Mouse (Mus musculus): ENCODE data around the gene Tnfrsf9. TPM values are rescaled to one million over a fixed set of nuclear protein-coding genes. Genes with fewer than 3 reads are reported as not detected.

Gene Tnfrsf9
- polyA plus RNA-seq, 1 experiment from 2014 or later = 0.33 TPM

DNA sequence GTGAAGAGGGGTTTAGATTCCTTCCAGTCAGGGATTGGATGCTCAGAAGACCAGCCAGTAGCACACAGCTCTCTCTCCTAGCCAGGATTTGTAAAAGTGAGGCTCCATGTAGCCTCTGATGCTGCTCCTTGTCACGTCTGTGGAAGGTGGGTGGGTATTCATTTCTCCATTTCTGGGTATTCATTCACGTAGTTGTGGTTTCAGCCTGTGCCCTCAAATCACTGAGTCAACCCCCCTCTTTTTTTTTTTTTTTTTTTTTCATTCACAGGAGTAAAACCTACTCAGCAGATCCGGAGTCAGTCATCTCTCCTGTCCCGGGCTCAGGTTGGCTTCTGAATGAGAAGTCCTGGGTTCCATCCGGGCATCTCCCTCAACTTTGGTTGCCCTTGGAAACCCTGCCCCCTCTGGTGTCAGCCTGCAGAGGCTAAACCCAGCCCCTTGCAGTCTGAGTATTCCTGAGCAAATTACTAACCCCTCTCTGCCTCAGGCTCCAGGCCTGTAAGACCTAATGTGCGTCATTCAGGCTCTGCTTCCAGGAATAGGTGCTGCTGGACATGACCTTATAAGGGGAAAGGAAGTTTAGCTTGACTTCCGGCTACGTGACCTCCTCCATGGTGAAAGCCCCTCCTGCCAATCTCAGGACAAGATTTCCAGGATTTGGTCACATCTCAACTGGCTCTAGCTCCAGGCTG lies 3.1 kb downstream of the Tnfrsf9 start:
- H3K9me3 ChIP-seq (ENCODE audit: low read length) = no peaks in the 10 kb centered on the region
- H3K27ac ChIP-seq (ENCODE audit: low read depth) = 0 out of 2 replicates have a peak overlapping the region, but pooled peaks have one; percentile 48
- no peaks in the 10 kb centered on the region for H3K36me3 ChIP-seq (replicated peaks; ENCODE audit: insufficient read depth, low read length)
- 57% methylated on average over 8 of the region's 8 CpGs for WGBS (ENCODE audit: insufficient replicate concordance)
- no peak for DNase-seq
- H3K4me3 ChIP-seq (ENCODE audit: low read depth, low read length) = no peak overlapping the region
- ATAC-seq = no peak
- peaks cover 25% of the 10 kb centered on the region for H3K4me1 ChIP-seq (ENCODE audit: insufficient read depth)
- no peak overlapping the region for H3K9ac ChIP-seq (replicated peaks)
- H3K4me2 ChIP-seq (ENCODE audit: low read depth, low read length) = no peak overlapping the region
- H3K27me3 ChIP-seq (ENCODE audit: insufficient read depth, low read length) = no peaks in the 10 kb centered on the region
- no peak for TF ChIP-seq EP300 (IDR thresholded peaks at IDR 0.05; ENCODE audit: low read depth)
- no peak for TF ChIP-seq CTCF (IDR thresholded peaks at IDR 0.05; ENCODE audit: low read depth)

DNA sequence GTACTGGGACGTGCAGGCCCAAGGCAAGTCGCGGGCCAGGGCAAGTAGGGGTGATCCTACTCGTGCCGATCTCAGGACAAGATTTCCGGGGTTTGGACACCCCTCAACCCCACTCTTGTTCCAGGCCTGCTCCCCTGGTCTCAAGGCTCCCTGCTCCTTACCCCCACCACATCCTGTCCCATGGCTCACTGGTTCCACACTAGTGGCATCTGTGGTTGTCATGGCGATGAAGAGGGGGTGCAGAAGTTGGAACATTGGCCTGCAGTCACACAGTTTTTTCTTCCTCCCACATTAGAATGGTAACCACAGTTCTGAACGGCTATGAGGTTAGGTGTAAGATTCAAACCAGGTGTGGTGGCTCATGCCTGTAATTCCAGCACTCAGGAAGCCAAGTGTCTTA lies 6.8 kb downstream of the Tnfrsf9 start:
- H3K4me2 ChIP-seq (ENCODE audit: low read depth, low read length) = no peak overlapping the region
- DNase-seq (no peak), ATAC-seq (no peak)
- no peaks in the 10 kb centered on the region for H3K36me3 ChIP-seq (replicated peaks; ENCODE audit: insufficient read depth, low read length)
- H3K4me3 ChIP-seq (ENCODE audit: low read depth, low read length) = no peak overlapping the region
- no peak overlapping the region for H3K27ac ChIP-seq (ENCODE audit: low read depth)
- H3K9ac ChIP-seq (replicated peaks) = no peak overlapping the region
- no peaks in the 10 kb centered on the region for H3K9me3 ChIP-seq (ENCODE audit: low read length)
- no peaks in the 10 kb centered on the region for H3K27me3 ChIP-seq (ENCODE audit: insufficient read depth, low read length)
- 77% methylated on average over 8 of the region's 8 CpGs for WGBS (ENCODE audit: insufficient replicate concordance)
- no peaks in the 10 kb centered on the region for H3K4me1 ChIP-seq (ENCODE audit: insufficient read depth)
- TF ChIP-seq EP300 (IDR thresholded peaks at IDR 0.05; ENCODE audit: low read depth) = no peak

DNA sequence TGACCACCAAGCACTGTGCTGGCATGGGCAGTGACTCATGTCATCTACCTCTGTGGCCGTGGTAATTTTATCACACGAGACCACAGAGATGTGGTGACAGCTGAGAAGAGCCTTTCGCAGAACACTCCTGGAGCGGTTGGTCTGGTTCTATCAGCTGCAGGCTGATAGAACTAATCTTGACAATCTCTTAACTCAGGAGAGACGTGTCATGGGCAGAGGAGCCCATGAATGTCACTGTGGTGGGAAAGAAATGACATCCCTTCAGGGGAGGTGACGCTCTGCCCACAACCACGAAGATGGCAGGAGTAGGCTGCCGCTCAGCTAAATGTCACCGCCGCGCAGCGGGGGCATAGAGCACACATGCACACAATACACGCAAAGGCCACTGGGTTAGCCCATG lies 9.9 kb downstream of the Tnfrsf9 start:
- no peak overlapping the region for H3K9ac ChIP-seq (replicated peaks)
- DNase-seq = no peak
- H3K4me3 ChIP-seq (ENCODE audit: low read depth, low read length) = no peak overlapping the region
- peaks cover 3% of the 10 kb centered on the region; the same call in 1 of the 2 replicates for H3K27me3 ChIP-seq (ENCODE audit: insufficient read depth, low read length)
- no peaks in the 10 kb centered on the region for H3K4me1 ChIP-seq (ENCODE audit: insufficient read depth)
- no peaks in the 10 kb centered on the region for H3K36me3 ChIP-seq (replicated peaks; ENCODE audit: insufficient read depth, low read length)
- H3K27ac ChIP-seq (ENCODE audit: low read depth) = no peak overlapping the region
- H3K4me2 ChIP-seq (ENCODE audit: low read depth, low read length) = no peak overlapping the region
- 49% methylated on average over 13 of the region's 13 CpGs for WGBS (ENCODE audit: insufficient replicate concordance)
- no peaks in the 10 kb centered on the region for H3K9me3 ChIP-seq (ENCODE audit: low read length)
- no peak for TF ChIP-seq CTCF (IDR thresholded peaks at IDR 0.05; ENCODE audit: low read depth)
- no peak for TF ChIP-seq EP300 (IDR thresholded peaks at IDR 0.05; ENCODE audit: low read depth)
- ATAC-seq = no peak

DNA sequence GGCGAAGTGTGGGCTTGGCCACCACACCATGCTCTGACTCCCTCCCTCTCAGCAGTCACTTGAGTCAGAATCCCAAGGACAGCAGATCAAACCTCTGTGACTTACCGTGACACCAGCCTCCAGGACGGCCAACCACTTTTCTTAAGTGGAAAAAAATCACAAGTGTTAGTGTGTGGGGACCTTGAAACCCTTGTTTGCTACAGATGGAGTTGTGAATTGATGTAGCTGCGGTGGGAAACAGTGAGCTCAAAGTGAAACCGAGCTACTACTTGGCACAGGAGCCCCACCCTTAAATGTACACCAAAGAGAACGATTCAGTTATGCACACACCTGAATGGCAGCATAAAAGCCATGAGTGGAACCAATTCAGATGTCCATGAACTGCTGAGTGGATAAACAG lies 10.6 kb downstream of the Tnfrsf9 start:
- H3K9me3 ChIP-seq (ENCODE audit: low read length) = no peaks in the 10 kb centered on the region
- no peak overlapping the region for H3K4me2 ChIP-seq (ENCODE audit: low read depth, low read length)
- WGBS (ENCODE audit: insufficient replicate concordance) = 76% methylated on average over 6 of the region's 6 CpGs
- no peaks in the 10 kb centered on the region for H3K4me1 ChIP-seq (ENCODE audit: insufficient read depth)
- no peak overlapping the region for H3K9ac ChIP-seq (replicated peaks)
- H3K4me3 ChIP-seq (ENCODE audit: low read depth, low read length) = no peak overlapping the region
- H3K36me3 ChIP-seq (replicated peaks; ENCODE audit: insufficient read depth, low read length) = no peaks in the 10 kb centered on the region
- ATAC-seq = no peak
- no peak for DNase-seq
- peaks cover 3% of the 10 kb centered on the region; the same call in 1 of the 2 replicates for H3K27me3 ChIP-seq (ENCODE audit: insufficient read depth, low read length)
- TF ChIP-seq CTCF (IDR thresholded peaks at IDR 0.05; ENCODE audit: low read depth) = no peak
- no peak for TF ChIP-seq EP300 (IDR thresholded peaks at IDR 0.05; ENCODE audit: low read depth)
- H3K27ac ChIP-seq (ENCODE audit: low read depth) = no peak overlapping the region

DNA sequence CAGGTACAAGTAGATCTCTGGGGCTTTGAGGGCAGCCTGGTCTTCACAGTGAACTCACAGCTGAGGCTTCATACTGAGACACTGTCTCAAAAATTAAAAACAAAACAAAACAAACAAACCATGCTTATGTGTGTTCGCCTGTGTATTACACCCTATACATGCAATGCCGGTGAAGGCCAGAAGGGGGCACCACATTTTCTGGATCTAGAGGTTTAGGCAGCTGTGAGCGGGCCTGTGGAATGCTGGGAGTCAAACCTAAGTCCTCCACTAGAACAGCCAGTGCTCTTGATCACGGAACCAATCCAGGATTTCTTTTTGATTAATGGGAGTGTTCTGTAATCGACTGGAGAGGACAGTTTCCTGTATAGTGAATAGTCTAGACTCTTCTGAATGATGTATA lies 11.6 kb downstream of the Tnfrsf9 start:
- DNase-seq = peak; percentile 55

DNA sequence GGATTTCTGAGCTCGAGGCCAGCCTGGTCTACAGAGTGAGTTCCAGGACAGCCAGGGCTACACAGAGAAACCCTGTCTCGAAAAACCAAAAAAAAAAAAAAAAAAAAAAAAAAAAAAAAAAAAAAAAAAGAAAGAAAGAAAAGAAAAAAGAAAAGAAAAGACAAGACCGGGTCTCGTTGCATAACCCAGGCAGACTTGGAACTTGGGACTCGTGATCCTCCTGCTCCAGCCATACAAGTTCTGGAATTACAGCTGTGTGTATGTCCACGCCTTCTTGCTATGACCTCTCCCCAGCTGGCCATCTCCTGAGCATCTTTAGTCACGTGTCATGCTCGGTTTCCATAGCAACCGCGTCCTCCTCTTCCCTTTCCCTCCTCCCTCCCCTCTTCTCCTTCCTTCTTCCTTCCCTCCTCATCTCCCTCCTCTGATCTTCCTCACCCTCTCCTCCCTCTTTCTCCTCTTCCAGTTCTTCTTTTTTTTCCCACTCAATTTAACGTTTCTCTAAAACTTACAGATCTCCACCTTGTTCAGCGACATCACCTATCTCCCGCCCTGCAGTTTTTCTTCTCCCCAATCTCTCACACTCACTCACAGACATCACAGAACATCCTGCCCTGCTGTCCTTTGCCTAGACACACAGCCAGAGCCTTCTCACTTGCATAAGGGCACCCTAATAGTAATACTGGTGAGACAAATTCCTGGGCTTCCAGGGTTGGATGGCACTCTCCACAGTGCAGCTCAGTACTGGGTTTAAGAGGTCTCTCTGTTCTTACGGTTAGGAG lies 12.8 kb downstream of the Tnfrsf9 start:
- Histone ChIP-seq H3K36me3 (replicated peaks; ENCODE audit: insufficient read depth, low read length) (no peaks in the 10 kb centered on the region), H3K4me3 (ENCODE audit: low read depth, low read length) (no peak overlapping the region), H3K27ac (ENCODE audit: low read depth) (no peak overlapping the region), H3K27me3 (ENCODE audit: insufficient read depth, low read length) (peaks cover 6% of the 10 kb centered on the region; the same call in 1 of the 2 replicates), H3K4me2 (ENCODE audit: low read depth, low read length) (no peak overlapping the region), H3K9ac (replicated peaks) (no peak overlapping the region), H3K4me1 (ENCODE audit: insufficient read depth) (no peaks in the 10 kb centered on the region), H3K9me3 (ENCODE audit: low read length) (no peaks in the 10 kb centered on the region)
- TF ChIP-seq CTCF (IDR thresholded peaks at IDR 0.05; ENCODE audit: low read depth) (no peak), EP300 (IDR thresholded peaks at IDR 0.05; ENCODE audit: low read depth) (no peak)
- no peak for ATAC-seq
- WGBS (ENCODE audit: insufficient replicate concordance) = 45% methylated on average over 13 of the region's 14 CpGs
- no peak for DNase-seq

More for the DNA sequence above, 11.6 kb downstream of the Tnfrsf9 start:
- Histone ChIP-seq H3K9ac (replicated peaks) (no peak overlapping the region), H3K27ac (ENCODE audit: low read depth) (no peak overlapping the region), H3K27me3 (ENCODE audit: insufficient read depth, low read length) (peaks cover 6% of the 10 kb centered on the region; the same call in 1 of the 2 replicates), H3K36me3 (replicated peaks; ENCODE audit: insufficient read depth, low read length) (no peaks in the 10 kb centered on the region), H3K9me3 (ENCODE audit: low read length) (no peaks in the 10 kb centered on the region), H3K4me3 (ENCODE audit: low read depth, low read length) (no peak overlapping the region), H3K4me2 (ENCODE audit: low read depth, low read length) (no peak overlapping the region), H3K4me1 (ENCODE audit: insufficient read depth) (no peaks in the 10 kb centered on the region)
- WGBS (ENCODE audit: insufficient replicate concordance) = 51% methylated on average over 5 of the region's 5 CpGs
- TF ChIP-seq CTCF (IDR thresholded peaks at IDR 0.05; ENCODE audit: low read depth) (peak; percentile 71), EP300 (IDR thresholded peaks at IDR 0.05; ENCODE audit: low read depth) (no peak)
- no peak for ATAC-seq
